Mouse (Mus musculus) G1E (cell line): ENCODE measurements around the gene Ear6.

Source experiments
- CTCF ChIP-seq: IDR thresholded peaks from 2 replicates; pipeline ENCODE4 v1.5.1; 2012; ENCODE audit warnings: low read depth, low read length, inconsistent platforms, mixed read lengths
- GATA1 ChIP-seq: IDR thresholded peaks from 2 replicates; pipeline ENCODE4 v1.6.1; 2012; ENCODE audit warnings: borderline replicate concordance, low read length, inconsistent platforms, mixed read lengths
- TAL1 ChIP-seq: conservative IDR thresholded peaks from 2 replicates; pipeline ENCODE4 v1.6.1; 2012; ENCODE audit warnings: low read depth, low read length, inconsistent platforms, mixed read lengths

- TF ChIP-seq GATA1 (no peak), CTCF (no peak), TAL1 (no peak)
These were observed 10.7 kb upstream of the Ear6 start for GRCm38 (mm10) chr14:51842781-51843180.
